Mouse (Mus musculus): ENCODE measurements around the gene Rpia.

Rpia gene

DNA sequence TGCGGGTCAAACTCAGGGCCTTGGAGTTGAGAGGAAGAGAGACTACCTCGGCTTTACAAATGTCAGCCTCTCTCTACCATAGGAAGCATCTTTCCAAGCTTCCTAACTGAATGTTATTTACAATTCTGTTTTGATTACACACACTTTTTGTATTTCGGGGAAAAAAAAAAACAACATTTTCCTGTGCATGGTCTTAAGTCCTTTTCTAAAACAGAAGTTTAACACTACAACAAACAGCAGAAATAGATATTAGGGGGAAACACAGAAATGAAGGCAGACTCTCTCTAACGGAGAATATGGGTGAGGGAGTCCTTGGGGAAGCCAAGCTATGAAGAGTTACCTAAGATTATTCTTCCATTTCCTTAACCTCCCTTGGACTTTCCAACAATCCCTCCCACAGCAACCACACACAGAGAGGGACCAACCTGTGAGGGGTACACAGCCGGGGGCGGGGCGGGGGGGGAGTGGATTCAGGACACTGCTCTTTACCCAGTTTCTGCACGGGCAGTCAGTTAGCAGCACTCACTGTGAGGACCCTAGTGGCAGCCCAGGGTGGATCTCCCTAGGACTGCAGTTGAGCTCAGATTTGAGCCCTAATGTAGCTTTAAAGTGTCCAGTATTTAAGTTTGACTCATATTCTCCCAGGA lies 40.7 kb downstream of the Rpia start:
- DNase-seq (ENCODE audit: low spot score): no peak

DNA sequence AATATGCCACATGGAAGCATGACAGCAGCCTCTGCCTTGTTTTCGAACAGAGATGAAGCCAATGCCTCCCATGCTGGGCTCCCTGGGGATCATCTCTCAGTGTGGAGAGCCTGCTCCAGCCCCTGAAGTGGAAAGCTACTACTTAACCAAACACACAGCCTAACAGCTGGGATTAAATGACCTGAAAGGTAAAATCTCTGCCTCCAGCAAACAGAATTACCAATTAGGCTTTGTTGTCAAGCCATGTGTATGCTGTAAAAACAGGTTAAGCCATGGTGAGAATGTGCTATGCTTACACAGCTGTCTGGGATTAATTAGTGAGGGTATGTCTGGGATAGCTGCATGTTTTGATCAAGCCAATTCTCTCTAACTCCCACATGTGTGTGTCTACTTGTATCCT lies 42.3 kb downstream of the Rpia start:
- no peak for DNase-seq (ENCODE audit: low spot score)

DNA sequence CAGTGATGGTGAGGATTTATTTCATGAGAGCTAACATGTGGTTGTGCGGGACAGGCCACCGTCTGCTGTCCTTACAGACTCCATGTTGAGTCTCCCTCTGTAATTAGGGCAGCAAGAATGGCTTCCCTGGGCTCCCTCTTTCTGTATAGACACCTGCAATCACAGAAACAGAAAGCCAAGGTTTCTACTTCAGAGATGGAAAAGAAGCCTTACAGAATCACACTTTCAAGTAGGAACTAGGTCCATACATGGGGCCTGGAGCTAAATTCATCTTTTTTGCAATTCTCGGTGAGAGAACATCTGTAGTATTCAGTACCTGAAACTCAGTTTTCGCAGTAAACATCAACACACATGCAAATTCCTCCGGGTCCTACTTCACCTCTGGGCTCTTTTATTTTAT lies 44.3 kb downstream of the Rpia start:
- no peak for DNase-seq (ENCODE audit: low spot score)

DNA sequence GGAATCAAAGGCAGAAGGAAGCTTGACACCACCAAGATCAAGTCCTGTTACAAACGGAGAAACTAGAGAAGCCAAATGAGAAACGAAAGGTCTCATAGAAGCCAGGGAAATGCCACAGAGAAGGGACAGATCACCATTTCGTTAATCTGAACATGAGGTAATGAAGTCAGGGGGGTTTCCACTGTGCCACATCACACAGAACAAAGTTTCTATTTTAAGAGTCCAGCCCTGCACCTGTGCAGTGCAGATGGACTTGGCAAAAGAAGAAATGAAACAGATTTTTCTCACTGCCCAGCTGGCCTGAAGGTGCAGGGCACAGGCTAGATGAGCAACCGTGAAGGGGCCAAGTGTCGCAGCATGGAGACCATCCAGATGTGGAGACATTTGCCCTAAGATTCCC lies 48.1 kb downstream of the Rpia start:
- DNase-seq (ENCODE audit: low spot score): no peak

DNA sequence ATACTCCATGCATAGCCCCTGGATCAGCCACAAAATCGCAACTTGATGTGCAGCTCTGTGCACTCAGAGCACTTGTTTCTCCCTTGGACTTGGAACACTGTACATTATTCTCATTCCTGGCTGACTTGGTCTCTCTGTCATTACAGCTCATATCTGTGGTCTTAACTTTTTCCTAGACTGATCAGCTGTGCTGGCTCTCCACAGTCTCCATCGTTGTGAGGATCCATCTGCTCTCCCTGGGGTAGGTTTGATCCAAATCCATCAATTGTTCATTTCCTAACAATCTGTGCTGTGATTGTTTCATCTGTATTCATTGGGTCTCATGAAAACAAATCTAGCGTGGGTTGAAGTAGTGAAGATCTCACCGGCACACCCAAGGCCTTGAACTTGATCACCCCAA lies 49.2 kb downstream of the Rpia start:
- no peak for DNase-seq (ENCODE audit: low spot score)

DNA sequence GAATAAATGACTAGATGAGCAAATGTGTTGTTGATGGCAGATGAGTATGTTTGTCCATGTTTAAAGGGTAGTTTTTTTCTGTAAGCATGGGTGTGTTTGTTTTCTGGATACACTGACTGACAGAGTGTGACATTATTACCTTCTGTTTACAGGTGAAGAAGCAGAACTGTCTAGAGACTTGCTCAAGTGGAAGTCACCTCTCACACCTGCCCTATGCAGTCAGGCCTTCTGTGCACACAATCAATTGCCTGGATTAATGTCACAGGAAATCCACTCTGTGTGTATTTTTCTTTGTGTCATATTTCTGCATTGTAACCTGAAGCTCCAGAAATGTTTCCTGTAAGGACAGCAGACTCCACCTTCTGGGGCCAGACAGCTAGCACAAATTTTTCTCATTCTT lies 51.5 kb downstream of the Rpia start:
- DNase-seq (ENCODE audit: low spot score): no peak

DNA sequence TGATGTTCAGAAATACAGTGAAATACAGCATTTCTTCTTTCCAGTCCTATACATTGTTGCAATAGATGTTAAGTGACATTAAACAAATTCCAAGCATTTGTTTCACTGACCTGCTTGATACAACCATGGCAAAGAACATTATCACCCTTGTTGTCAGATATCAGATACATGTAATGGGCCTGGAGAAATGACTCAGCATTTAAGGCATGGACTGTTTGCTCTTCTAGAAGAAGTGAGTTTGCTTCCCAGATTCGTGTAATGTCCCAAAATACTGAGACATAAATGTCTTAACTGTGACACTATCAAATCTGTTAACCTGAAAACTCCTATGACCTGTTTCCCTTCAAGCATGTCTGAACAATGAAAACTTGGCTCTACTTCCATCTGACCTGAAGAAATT lies 52.6 kb downstream of the Rpia start:
- DNase-seq (ENCODE audit: low spot score): no peak

DNA sequence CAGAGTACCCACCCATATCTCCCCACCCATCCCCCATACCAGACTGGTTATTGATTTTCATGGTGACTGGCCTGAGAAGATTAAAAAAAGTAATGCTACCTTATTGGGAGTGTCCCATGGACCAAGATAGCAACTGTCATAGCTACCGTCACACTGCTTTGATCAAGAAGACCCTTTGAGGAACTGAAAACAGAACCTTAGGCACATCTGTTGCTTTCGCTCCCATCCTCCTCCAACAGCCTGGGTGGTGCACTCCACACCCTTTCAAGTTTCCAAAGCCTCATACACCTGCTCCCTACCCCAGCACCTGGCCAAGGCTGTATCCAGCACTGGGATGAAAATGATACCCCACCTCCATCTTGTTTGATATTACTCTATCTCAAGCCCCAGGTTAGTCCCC lies 56.5 kb downstream of the Rpia start:
- DNase-seq (ENCODE audit: low spot score): no peak

DNA sequence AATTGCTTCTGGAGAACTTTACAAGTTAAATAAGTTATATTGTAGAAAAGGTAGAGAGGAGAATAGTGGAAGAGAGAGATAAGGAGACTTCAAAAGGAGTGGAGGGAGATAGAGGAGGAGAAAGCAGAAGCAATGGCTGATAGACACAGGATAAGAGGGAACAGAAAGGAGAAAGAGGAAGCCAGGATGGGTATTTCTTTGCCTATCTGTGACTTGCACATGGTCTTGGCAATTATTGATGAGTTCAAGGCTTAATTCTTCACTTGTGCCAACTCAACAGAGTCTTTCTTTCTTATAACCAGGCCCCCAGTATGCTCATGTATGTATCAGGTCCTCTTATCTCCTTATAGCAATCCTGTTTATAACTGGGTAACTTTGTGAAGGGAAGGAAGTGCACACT lies 61.2 kb downstream of the Rpia start:
- DNase-seq (ENCODE audit: low spot score): no peak

DNA sequence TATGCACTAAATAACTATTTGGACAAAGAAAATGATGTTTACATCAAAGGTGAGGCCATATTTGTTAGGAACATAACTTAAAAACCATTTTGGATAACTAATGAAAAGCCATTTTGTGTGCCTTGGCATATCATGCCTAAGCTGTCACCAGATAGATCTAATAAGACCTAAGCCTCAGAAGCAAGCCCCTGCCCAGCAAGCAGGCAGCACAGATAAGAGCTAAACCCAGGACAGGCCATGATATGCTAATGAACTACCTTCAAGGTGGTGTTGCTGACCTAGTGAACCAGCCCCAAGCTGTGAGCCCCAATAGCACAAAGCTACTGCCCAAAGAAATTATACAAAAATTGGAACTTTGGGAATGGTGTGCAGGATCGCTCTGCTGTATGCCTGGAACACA lies 62.9 kb downstream of the Rpia start:
- DNase-seq (ENCODE audit: low spot score): no peak

DNA sequence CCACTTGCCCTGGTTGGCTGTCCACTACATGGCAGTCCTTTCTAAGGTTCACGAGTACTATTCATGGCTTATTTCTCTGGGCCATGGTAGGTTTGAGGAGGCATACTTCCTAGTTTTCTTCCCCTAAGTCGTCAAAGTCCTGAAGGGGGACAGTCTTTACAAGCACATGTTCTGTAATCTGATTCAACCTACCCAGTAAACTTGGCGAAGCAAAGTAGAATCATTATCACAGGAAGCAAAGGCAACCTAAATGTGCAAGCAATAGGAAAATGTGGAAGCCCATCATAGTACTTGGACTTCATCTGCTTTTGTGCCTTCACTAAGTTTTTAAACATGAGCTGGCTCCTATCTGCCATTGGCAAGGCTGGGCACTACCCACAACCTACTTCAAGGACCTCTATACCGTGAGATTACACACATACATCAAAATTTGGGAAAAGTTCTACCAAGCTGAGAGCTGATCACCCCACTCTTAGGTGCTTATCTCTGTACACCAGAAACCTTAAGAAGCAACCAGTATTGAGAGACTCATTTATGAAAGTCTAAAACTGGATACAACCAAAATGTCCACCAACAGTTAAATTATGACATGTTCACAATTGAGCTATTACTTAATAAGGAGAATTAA lies 64.8 kb downstream of the Rpia start:
- DNase-seq (ENCODE audit: low spot score): no peak

DNA sequence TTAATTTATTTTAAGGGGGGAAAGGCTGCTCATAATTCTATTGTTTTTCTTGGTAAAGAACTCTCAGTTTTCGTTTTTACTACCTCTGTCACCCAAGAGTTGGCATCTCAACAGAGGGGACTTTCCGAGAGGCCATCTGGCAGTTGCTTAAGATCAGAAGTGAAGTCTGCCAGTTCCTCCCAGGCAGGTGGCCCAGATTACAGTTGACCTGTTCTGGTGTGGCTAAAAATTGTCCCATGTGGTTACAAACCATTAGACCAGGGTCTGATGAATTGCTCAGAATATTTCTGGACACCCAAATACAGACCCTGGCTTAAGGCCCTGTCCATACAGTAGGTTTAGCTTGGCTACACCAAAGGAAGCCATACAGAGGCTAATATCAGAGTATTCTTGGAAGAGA lies 66.4 kb downstream of the Rpia start:
- DNase-seq (ENCODE audit: low spot score): no peak

DNA sequence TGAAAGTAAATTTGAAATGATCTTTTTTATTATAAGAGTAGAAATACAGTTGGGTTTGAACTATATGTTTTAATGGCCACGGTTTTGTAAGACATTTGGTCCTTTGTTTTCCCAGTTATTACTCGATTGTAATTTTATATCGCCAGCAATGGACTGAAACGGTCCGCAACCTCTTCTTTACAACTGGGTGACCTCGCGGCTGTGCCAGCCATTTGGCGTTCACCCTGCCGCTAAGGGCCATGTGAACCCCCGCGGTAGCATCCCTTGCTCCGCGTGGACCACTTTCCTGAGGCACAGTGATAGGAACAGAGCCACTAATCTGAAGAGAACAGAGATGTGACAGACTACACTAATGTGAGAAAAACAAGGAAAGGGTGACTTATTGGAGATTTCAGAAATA lies 67.3 kb downstream of the Rpia start:
- DNase-seq (ENCODE audit: low spot score): no peak

DNA sequence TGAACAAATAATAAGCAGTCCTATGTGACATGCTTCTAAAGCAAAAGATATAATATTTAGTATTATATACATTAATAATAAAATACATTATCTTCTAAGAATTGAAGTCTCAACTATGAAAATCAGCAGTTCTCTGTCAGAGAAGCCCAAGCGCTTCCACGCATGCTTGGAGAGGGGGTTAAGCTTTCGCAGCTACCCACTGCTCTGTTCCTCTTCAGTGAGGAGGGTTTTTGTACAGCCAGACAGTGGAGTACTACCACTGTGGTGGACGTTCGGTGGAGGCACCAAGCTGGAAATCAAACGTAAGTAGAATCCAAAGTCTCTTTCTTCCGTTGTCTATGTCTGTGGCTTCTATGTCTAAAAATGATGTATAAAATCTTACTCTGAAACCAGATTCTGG lies 69.7 kb downstream of the Rpia start:
- DNase-seq (ENCODE audit: low spot score): no peak

DNA sequence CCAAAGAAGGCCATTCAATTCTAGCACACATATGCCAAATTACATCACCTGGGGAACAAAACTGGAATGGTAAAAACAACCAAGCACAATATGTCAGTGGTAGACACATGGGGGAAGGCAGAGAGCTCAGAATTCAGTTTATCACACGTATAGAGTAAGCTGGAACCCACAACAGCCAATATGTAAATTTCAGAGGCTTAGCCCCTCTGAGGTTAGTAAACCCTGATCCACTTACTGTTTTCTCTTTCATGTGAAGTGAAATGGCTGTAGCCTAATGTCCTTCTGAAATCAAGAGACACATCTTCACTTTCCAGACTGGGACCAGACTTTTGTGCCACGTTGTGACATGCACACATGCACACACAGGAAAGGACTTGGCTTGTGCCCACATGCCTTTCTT lies 73.3 kb downstream of the Rpia start:
- no peak for DNase-seq (ENCODE audit: low spot score)

DNA sequence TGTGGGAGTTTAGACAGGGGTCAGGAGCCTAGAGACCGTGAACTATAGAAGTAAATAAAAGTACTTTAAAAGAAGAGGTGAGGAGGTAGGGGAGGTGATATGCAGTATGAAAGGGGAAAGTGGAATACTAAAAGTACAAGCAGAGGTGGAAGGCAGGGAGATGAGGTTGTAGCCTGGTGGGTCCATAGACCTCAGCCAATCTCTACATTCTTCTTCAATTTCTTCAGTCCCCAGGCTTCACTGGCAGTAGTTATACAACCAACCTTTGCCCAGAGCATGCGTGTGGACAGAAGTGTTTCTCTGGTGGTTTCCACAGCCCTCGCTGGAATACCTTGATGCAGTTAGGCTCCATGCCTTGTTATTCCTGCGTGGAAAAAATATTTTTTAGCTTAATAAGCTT lies 73.9 kb downstream of the Rpia start:
- no peak for DNase-seq (ENCODE audit: low spot score)

DNA sequence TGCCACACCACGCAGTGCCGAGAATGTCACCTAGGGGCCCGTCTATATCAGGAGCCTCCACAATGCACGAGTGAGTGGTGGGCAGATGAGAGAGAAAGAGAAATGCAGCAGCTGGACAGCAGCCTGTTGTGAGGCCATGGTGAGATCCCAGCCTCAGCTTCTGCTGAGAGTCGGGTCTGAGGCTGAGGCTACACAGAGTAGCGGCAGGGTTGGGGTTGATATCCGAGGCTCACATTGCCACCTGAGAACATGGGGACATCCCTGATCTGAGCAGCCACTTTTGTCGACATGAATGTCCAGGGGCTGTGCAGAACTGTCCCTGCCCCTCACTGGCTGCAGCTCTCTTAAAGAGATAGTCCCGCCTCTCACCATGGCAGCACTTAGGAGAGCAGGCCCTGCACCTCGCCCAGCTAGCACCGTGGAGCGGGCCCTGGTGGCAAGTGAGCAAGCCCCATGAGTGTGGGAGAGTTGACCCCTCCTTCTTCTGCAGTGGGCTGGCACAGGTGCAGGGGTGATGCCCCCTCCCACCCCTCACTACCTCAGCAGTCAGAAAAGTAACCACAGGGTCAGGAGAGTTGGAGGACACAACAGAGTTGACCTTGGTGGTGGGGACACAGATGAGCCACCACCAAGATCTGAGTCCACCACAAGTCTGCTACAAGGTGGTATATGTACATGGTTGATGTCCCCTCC lies 75.2 kb downstream of the Rpia start:
- no peak for DNase-seq (ENCODE audit: low spot score)
